Mouse (Mus musculus) megakaryocyte, embryonic 14.5 days (primary cell): ENCODE measurements around the gene Zscan5b.

Experiments
- FLI1 ChIP-seq: IDR thresholded peaks from 2 replicates; pipeline ENCODE4 v1.6.1; 2012; ENCODE audit warnings: low read length, inconsistent platforms, mixed read lengths
- GATA1 ChIP-seq: IDR thresholded peaks from 3 replicates; pipeline ENCODE4 v1.6.1; 2012; ENCODE audit warnings: mixed read lengths, low read length, inconsistent platforms, borderline replicate concordance

DNA sequence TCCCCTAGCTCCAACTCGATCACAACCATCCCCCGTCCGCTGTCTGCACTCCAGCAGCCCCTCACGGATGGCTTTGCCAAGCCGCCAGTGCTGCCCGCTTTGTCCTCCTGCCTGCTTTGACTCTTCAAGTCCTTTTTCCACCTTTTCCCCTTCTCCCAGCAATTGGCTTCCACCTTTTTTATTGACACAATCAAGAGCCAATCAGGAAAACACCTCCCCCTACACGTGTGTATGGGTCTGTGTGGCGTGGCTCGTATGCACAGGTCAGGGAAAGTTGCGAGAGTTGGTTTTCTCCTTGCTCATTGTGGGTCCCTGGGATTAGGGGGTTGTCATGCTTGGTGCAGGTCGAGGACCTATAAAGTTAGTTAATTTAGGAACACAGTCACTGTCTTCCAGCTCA, 17.7 kb downstream of the Zscan5b start:
- TF ChIP-seq FLI1 (no peak), GATA1 (no peak)
